Mouse (Mus musculus): ENCODE measurements around the gene Trim13.
A peak's percentile ranks its signal among the peaks of the same experiment; 100 is the strongest.

DNA sequence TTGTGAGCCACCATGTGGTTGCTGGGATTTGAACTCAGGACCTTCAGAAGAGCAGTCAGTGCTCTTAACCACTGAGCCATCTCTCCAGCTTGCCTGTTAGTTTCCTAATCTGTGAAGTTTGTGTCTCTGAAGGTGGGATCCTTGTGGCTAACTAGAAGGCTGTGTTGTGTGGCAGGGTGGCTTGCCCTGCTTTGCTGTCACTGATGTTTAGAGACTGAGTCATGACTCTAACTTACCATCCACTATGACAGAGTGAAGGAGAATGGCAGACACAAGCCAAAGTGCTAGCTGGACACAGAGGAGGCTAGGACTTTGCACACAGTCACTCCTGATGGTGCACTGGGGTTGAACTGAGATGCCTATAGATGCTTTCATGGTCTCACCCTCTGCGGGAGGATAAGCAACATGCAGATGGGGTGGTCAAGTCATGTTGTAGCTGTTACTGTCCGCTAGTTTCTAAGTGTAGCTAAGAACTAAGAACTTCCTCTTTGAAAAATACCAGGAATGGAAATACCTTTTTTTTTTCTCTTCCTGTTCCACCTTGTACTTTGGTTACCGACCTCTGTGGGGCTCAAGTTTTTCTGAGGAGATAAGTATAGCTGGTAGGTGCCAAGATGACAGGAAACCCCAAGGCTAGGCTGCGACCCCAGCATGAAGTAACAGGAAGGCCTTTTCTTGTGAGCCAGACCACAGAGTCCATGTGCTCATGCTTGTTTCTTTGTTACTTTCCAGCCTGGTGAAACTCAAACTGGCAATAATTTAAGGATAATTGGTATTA, 8.6 kb upstream of the Trim13 start:
- no peak for TF ChIP-seq EP300 (IDR thresholded peaks at IDR 0.05; ENCODE audit: low read depth)
- TF ChIP-seq CTCF (IDR thresholded peaks at IDR 0.05; ENCODE audit: low read depth) = 0 out of 2 replicates have a peak, but pooled peaks have one; percentile 25

All from liver, embryonic 14.5 days (tissue).